Mouse (Mus musculus): ENCODE measurements at regions not wholly inside any gene's neighbourhood (a gene's known extent, or its start where the extent isn't known, plus 50 kb on each side); places are given as distances from the start of the nearest gene placed in this dataset.

DNA sequence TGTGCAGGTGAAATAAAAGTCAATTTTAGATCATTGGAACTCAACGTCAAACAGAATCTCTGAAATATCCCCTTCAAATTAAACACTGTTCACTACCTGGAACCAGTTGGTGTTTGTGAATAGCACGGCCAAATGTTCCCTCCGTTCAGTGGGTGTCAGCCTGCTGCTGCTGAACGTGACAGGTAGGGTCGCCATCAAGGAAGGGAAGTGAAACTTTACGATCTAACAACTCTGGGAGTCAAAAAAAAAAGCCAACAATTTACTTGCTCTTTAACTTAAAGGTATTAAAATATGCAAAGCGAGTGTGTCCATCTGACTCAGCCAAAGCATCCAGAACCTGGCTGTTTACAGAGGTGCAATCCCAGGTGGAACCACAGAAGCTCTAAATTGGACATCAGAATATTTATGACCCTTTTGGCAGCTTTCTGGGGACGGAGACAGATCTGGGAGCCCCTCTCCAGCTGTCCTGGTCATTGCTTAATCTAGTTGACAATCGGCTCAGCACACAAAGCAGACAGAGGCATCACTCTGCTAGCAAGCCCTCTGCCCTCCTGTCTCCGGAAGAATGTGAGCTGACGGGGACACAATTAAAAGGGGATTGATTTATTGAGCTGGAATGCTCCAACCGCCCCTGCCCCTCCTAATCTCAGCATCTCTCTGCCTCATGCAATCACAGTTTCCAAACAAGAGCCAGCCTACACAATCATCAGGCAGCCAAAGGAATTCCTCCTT lies 191.9 kb downstream of the 1500009L16Rik start:
- WGBS: 38% methylated on average over 12 of the region's 12 CpGs
- ATAC-seq (replicated peaks; ENCODE audit: low FRiP score): no peak

DNA sequence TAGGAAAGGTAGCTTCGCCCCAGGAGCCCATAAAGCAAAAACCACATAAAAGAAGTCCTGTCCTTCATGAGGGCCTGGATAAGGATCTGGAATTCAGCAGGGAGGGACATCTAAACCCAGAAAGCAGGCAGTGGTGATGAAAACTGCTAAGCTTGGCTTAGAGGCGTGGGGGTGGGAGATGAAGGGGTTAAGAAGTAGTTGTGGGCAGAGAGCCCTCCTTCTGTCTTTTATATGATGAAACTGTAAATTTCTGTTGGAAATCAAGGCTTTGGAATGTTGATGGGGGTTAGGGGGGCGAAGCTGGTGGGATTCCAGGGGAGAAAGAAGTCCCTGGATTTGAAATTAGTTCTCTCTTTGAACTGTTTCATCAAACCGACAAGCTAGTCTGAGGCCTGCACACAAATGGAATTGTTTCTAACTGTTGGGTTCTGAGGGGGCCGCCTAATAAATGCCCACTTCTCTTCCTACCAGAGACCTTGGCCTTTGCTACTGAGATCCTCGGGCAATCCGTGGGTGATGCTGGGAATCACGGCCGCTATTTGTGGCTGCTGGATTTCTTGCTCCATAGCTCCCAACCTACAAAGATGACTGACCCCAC lies 192.6 kb downstream of the 1500009L16Rik start:
- Histone ChIP-seq H3K4me3 (ENCODE audit: low read depth, low read length) (no peak overlapping the region), H3K36me3 (ENCODE audit: control insufficient read depth, insufficient read depth, low read length) (no peaks in the 10 kb centered on the region), H3K4me2 (no peak overlapping the region), H3K27ac (ENCODE audit: low read depth, low read length) (no peak overlapping the region), H3K9me3 (ENCODE audit: control insufficient read depth, low read length) (no peaks in the 10 kb centered on the region), H3K4me1 (replicated peaks; ENCODE audit: control insufficient read depth, insufficient read depth, low read length) (peaks cover 12% of the 10 kb centered on the region), H3K27me3 (replicated peaks; ENCODE audit: control insufficient read depth, insufficient read depth, low read length) (no peaks in the 10 kb centered on the region), H3K9ac (ENCODE audit: low read depth, low read length) (no peak overlapping the region)
- DNase-seq (ENCODE audit: low spot score): no peak
- 49% methylated on average over 9 of the region's 9 CpGs for WGBS
- no peak for ATAC-seq (replicated peaks; ENCODE audit: low FRiP score)

More for the DNA sequence above, 191.9 kb downstream of the 1500009L16Rik start:
- DNase-seq (ENCODE audit: low spot score): no peak
- H3K4me3 ChIP-seq (ENCODE audit: low read depth, low read length): no peak overlapping the region
- no peak overlapping the region for H3K9ac ChIP-seq (ENCODE audit: low read depth, low read length)
- H3K4me2 ChIP-seq: no peak overlapping the region
- H3K9me3 ChIP-seq (ENCODE audit: control insufficient read depth, low read length): no peaks in the 10 kb centered on the region
- no peaks in the 10 kb centered on the region for H3K36me3 ChIP-seq (ENCODE audit: control insufficient read depth, insufficient read depth, low read length)
- no peak overlapping the region for H3K27ac ChIP-seq (ENCODE audit: low read depth, low read length)
- peaks cover 12% of the 10 kb centered on the region for H3K4me1 ChIP-seq (replicated peaks; ENCODE audit: control insufficient read depth, insufficient read depth, low read length)
- H3K27me3 ChIP-seq (replicated peaks; ENCODE audit: control insufficient read depth, insufficient read depth, low read length): no peaks in the 10 kb centered on the region

DNA sequence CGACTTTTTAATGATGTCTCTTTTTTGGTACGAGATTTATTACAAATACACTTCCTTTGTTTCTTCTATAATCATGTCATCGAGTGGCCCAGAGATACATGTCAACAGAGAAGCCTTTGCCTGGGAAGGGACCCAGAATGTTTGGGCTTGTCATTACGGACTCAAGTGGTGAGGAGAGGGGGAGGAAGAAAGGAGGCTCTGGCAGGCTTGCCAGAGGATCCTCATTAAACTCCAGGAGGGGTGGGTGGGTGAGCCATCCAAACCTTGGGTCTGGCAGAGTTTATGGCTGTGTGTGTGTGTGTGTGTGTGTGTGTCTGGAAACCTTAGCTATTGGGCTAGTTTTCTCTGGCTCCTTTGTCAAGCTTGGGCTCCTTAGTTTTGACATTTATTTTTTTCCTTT lies 204.3 kb downstream of the 1500009L16Rik start:
- H3K36me3 ChIP-seq (ENCODE audit: control insufficient read depth, insufficient read depth, low read length): no peaks in the 10 kb centered on the region
- H3K4me1 ChIP-seq (replicated peaks; ENCODE audit: control insufficient read depth, insufficient read depth, low read length): no peaks in the 10 kb centered on the region
- no peak for DNase-seq (ENCODE audit: low spot score)
- WGBS: 71% methylated on average over 4 of the region's 4 CpGs
- no peak for ATAC-seq (replicated peaks; ENCODE audit: low FRiP score)
- H3K9me3 ChIP-seq (ENCODE audit: control insufficient read depth, low read length): no peaks in the 10 kb centered on the region
- H3K9ac ChIP-seq (ENCODE audit: low read depth, low read length): no peak overlapping the region
- H3K27me3 ChIP-seq (replicated peaks; ENCODE audit: control insufficient read depth, insufficient read depth, low read length): no peaks in the 10 kb centered on the region; the same call in 1 of the 2 replicates
- no peak overlapping the region for H3K4me3 ChIP-seq (ENCODE audit: low read depth, low read length)
- H3K4me2 ChIP-seq: no peak overlapping the region
- no peak overlapping the region for H3K27ac ChIP-seq (ENCODE audit: low read depth, low read length)

DNA sequence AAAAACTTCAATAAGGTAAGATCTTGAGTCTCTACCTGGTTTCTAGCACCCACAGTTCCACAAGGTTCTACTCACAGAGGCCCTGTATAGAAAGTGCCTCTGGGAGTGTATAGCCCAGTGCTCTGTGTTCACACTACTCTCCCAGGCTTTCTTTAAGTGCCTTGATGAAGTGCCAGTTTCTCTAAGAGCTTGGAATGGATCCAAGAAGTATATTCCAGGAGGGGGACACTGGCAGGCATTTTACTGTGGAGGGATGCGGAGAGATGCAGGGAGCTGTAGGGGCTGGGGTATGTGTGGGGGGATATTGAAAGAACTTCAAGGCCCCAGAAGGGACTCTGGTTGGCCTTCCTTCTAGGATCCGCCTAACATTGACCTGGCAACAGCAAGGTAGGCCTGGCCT lies 204.9 kb downstream of the 1500009L16Rik start:
- no peaks in the 10 kb centered on the region for H3K36me3 ChIP-seq (ENCODE audit: control insufficient read depth, insufficient read depth, low read length)
- H3K9ac ChIP-seq (ENCODE audit: low read depth, low read length): no peak overlapping the region
- H3K4me3 ChIP-seq (ENCODE audit: low read depth, low read length): no peak overlapping the region
- WGBS: 96% methylated on average over 2 of the region's 2 CpGs
- H3K27me3 ChIP-seq (replicated peaks; ENCODE audit: control insufficient read depth, insufficient read depth, low read length): no peaks in the 10 kb centered on the region; the same call in 1 of the 2 replicates
- no peaks in the 10 kb centered on the region for H3K9me3 ChIP-seq (ENCODE audit: control insufficient read depth, low read length)
- no peak for DNase-seq (ENCODE audit: low spot score)
- no peaks in the 10 kb centered on the region for H3K4me1 ChIP-seq (replicated peaks; ENCODE audit: control insufficient read depth, insufficient read depth, low read length)
- H3K4me2 ChIP-seq: no peak overlapping the region
- H3K27ac ChIP-seq (ENCODE audit: low read depth, low read length): no peak overlapping the region
- no peak for ATAC-seq (replicated peaks; ENCODE audit: low FRiP score)

DNA sequence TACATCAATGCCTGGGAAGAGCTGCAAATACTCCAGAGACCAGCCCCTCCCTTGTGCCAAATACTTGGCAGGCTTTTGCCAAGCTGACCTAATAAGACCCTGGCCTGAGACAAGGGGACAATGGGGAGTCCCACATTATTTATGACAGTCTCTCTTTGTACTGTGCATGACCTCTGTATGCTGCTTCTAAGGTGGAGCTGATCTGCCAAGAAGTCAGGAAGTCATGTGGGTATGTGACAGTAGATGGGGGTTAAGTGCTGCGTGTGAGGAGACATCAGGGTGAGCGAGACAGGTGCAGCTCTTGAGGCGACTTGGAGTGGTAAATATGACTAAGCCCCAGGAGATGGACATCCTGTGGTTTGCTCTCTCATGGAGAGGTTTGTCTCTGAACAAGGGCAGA lies 209.1 kb downstream of the 1500009L16Rik start:
- H3K27ac ChIP-seq (ENCODE audit: low read depth, low read length): no peak overlapping the region
- H3K36me3 ChIP-seq (ENCODE audit: control insufficient read depth, insufficient read depth, low read length): no peaks in the 10 kb centered on the region
- H3K9me3 ChIP-seq (ENCODE audit: control insufficient read depth, low read length): no peaks in the 10 kb centered on the region
- H3K4me1 ChIP-seq (replicated peaks; ENCODE audit: control insufficient read depth, insufficient read depth, low read length): no peaks in the 10 kb centered on the region; the same call in 1 of the 2 replicates
- no peak overlapping the region for H3K4me3 ChIP-seq (ENCODE audit: low read depth, low read length)
- WGBS: 56% methylated on average over 3 of the region's 3 CpGs
- no peak overlapping the region for H3K4me2 ChIP-seq
- H3K27me3 ChIP-seq (replicated peaks; ENCODE audit: control insufficient read depth, insufficient read depth, low read length): no peaks in the 10 kb centered on the region; the same call in 1 of the 2 replicates
- no peak overlapping the region for H3K9ac ChIP-seq (ENCODE audit: low read depth, low read length)
- ATAC-seq (replicated peaks; ENCODE audit: low FRiP score) (no peak), DNase-seq (ENCODE audit: low spot score) (no peak)

DNA sequence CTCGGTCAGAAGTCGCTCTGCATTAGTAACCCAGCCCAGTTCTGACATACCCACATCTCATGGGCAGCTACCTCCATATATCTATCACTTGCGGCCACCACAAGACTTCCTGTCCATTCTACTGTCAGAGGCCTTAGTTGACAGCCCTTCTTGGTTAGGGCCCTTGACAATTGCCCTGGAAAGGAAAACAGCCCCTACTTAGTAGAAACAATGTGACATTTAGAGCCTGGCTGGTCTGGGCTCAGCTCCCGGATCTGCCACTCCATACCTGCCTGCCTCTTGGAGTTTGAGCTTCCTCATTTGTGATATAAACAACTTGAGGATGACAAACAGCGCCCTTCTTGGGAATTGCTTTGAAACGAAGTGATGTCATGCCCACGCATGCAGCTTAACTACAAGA lies 210.5 kb downstream of the 1500009L16Rik start:
- WGBS: 55% methylated on average over 7 of the region's 7 CpGs
- Histone ChIP-seq H3K27me3 (replicated peaks; ENCODE audit: control insufficient read depth, insufficient read depth, low read length) (no peaks in the 10 kb centered on the region), H3K36me3 (ENCODE audit: control insufficient read depth, insufficient read depth, low read length) (no peaks in the 10 kb centered on the region), H3K9ac (ENCODE audit: low read depth, low read length) (no peak overlapping the region), H3K4me2 (no peak overlapping the region), H3K9me3 (ENCODE audit: control insufficient read depth, low read length) (no peaks in the 10 kb centered on the region), H3K4me1 (replicated peaks; ENCODE audit: control insufficient read depth, insufficient read depth, low read length) (no peaks in the 10 kb centered on the region; the same call in 1 of the 2 replicates), H3K4me3 (ENCODE audit: low read depth, low read length) (no peak overlapping the region), H3K27ac (ENCODE audit: low read depth, low read length) (no peak overlapping the region)
- no peak for DNase-seq (ENCODE audit: low spot score)
- no peak for ATAC-seq (replicated peaks; ENCODE audit: low FRiP score)

DNA sequence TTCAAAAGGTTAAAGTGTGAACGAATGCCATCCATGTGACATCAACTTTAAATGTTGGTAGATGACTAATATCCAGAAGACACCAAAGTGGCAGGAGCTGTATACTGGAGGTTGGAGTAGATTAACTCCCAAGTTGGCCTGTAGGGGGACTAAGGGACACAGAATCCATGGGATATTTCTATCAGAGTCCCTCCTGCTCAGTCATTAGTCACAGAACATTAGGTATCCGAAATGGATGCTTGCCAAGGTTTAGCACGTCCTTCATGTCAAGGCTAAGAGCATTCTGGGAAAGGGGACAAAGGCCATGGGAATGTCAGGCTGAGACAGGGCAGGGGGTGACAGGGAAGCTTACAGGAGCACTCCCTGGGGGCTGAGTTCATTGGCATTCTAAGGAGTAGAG lies 211.8 kb downstream of the 1500009L16Rik start:
- DNase-seq (ENCODE audit: low spot score) (no peak), ATAC-seq (replicated peaks; ENCODE audit: low FRiP score) (no peak)
- H3K9ac ChIP-seq (ENCODE audit: low read depth, low read length): no peak overlapping the region
- no peak overlapping the region for H3K4me2 ChIP-seq
- no peaks in the 10 kb centered on the region for H3K9me3 ChIP-seq (ENCODE audit: control insufficient read depth, low read length)
- no peaks in the 10 kb centered on the region for H3K36me3 ChIP-seq (ENCODE audit: control insufficient read depth, insufficient read depth, low read length)
- no peak overlapping the region for H3K27ac ChIP-seq (ENCODE audit: low read depth, low read length)
- no peaks in the 10 kb centered on the region for H3K27me3 ChIP-seq (replicated peaks; ENCODE audit: control insufficient read depth, insufficient read depth, low read length)
- WGBS: 64% methylated on average over 3 of the region's 3 CpGs
- H3K4me1 ChIP-seq (replicated peaks; ENCODE audit: control insufficient read depth, insufficient read depth, low read length): no peaks in the 10 kb centered on the region; the same call in 1 of the 2 replicates
- no peak overlapping the region for H3K4me3 ChIP-seq (ENCODE audit: low read depth, low read length)

DNA sequence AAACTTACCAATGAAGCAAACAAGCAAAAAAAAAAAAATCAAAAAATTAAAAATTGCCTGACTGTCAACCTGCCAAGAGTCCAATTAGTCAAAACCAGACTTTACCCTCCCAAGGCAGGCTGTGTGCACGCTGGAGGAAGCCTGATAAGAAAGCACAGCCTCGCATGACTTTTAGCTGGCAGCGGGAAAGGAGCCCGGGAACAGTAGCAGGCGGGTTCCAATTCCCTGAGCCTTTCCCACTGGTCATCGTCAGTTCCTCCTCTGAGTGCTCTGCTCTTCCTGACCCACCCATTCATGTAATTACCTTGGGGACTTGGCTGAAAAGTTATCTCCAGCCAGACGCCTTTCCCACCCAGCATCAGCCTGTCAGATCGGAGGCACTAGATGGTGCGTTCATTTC lies 214.5 kb downstream of the 1500009L16Rik start:
- DNase-seq (ENCODE audit: low spot score) (no peak), ATAC-seq (replicated peaks; ENCODE audit: low FRiP score) (no peak)
- Histone ChIP-seq H3K27me3 (replicated peaks; ENCODE audit: control insufficient read depth, insufficient read depth, low read length) (peaks cover 2% of the 10 kb centered on the region; the same call in 1 of the 2 replicates), H3K9me3 (ENCODE audit: control insufficient read depth, low read length) (no peaks in the 10 kb centered on the region), H3K9ac (ENCODE audit: low read depth, low read length) (no peak overlapping the region), H3K27ac (ENCODE audit: low read depth, low read length) (no peak overlapping the region), H3K4me1 (replicated peaks; ENCODE audit: control insufficient read depth, insufficient read depth, low read length) (no peaks in the 10 kb centered on the region; the same call in 1 of the 2 replicates), H3K4me3 (ENCODE audit: low read depth, low read length) (no peak overlapping the region), H3K36me3 (ENCODE audit: control insufficient read depth, insufficient read depth, low read length) (no peaks in the 10 kb centered on the region), H3K4me2 (no peak overlapping the region; the same call in 1 of the 2 replicates)
- 17% methylated on average over 9 of the region's 9 CpGs for WGBS

DNA sequence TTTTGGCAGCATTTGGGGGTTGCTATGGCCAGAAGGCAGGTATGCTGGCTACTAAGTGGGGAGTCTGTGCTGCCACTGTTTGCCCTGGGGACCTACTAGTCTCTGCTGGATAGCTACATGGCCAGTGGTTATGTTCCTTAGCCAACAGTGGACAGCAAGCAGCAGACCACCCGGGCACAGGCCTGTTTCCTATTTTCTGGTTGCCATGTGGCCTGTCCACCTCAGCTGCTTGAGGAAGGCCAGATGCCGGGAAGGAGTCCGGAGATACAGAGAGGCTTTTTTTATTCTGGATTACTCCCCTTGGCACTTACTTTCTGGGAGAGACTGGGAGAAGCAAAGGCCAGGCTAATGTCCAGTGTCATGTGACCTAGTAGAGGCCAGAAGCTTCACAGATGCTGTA lies 219.4 kb downstream of the 1500009L16Rik start:
- H3K27me3 ChIP-seq (replicated peaks; ENCODE audit: control insufficient read depth, insufficient read depth, low read length): peaks cover 3% of the 10 kb centered on the region; the same call in 1 of the 2 replicates
- H3K9me3 ChIP-seq (ENCODE audit: control insufficient read depth, low read length): no peaks in the 10 kb centered on the region
- no peaks in the 10 kb centered on the region for H3K36me3 ChIP-seq (ENCODE audit: control insufficient read depth, insufficient read depth, low read length)
- DNase-seq (ENCODE audit: low spot score) (no peak), ATAC-seq (replicated peaks; ENCODE audit: low FRiP score) (no peak)
- H3K27ac ChIP-seq (ENCODE audit: low read depth, low read length): no peak overlapping the region
- H3K4me3 ChIP-seq (ENCODE audit: low read depth, low read length): no peak overlapping the region
- H3K4me1 ChIP-seq (replicated peaks; ENCODE audit: control insufficient read depth, insufficient read depth, low read length): peaks cover 21% of the 10 kb centered on the region; the same call in 1 of the 2 replicates
- 62% methylated on average over 3 of the region's 3 CpGs for WGBS
- H3K9ac ChIP-seq (ENCODE audit: low read depth, low read length): no peak overlapping the region
- H3K4me2 ChIP-seq: no peak overlapping the region

Measured in liver, embryonic 11.5 days (tissue).